Mouse (Mus musculus) spleen, adult 2 months (tissue): Measurements from ENCODE around the gene Rabgap1. TPM values are rescaled to one million over a fixed set of nuclear protein-coding genes. Genes with fewer than 3 reads are reported as not detected.
"Not testable (repeated sequence)": the region's sequence is repeated elsewhere in the genome, so short reads cannot be mapped to it uniquely, and the experiment has no call there.

Experiments
- DNase-seq, 2 experiments: peaks; one replicate each; pipeline versions ENCODE4 v3.0.0 to v3.0.0-alpha.2; 2012 to 2021; ENCODE audit warnings: low spot score in 2 of 2, low read depth in 1 of 2
- H3K27ac ChIP-seq: fragments of 200-500 bp; 2 replicates; pipeline ENCODE4 v1.5.1; 2012; ENCODE audit warnings: low read length, inconsistent platforms; ENCODE audit not compliant: insufficient read depth
- H3K27me3 ChIP-seq: fragments of 200-500 bp; 2 replicates; pipeline ENCODE4 v1.6.1; 2012; ENCODE audit warnings: mild to moderate bottlenecking, moderate library complexity, low read length, inconsistent platforms; ENCODE audit not compliant: control insufficient read depth, insufficient read depth
- H3K36me3 ChIP-seq: fragments of 200-500 bp; 2 replicates; pipeline ENCODE4 v1.6.1; 2012; ENCODE audit warnings: mild to moderate bottlenecking, low read length, inconsistent platforms; ENCODE audit not compliant: control insufficient read depth, insufficient read depth
- H3K4me1 ChIP-seq: fragments of 200-500 bp; 2 replicates; pipeline ENCODE4 v1.6.1; 2011; ENCODE audit warnings: inconsistent platforms; ENCODE audit not compliant: control insufficient read depth, insufficient read depth, insufficient read length
- H3K4me3 ChIP-seq: fragments of 200-500 bp; 2 replicates; pipeline ENCODE4 v1.5.1; 2011; ENCODE audit warnings: mild to moderate bottlenecking, inconsistent platforms; ENCODE audit not compliant: insufficient read depth, insufficient read length; ENCODE audit errors: extremely low read depth
- CTCF ChIP-seq: fragments of 200-500 bp; IDR thresholded peaks from 2 replicates; pipeline ENCODE4 v1.5.1; 2011; ENCODE audit warnings: mild to moderate bottlenecking, inconsistent platforms; ENCODE audit not compliant: insufficient read depth, insufficient read length, insufficient replicate concordance; ENCODE audit errors: extremely low read depth
- POLR2A ChIP-seq: fragments of 200-500 bp; IDR thresholded peaks from 2 replicates; pipeline ENCODE4 v1.6.1; 2011; ENCODE audit warnings: low read depth, low read length, inconsistent platforms
- WGBS: fragments of 180-500 bp; shearing (Covaris S2); methylation state at CpG from one replicate; pipeline ENCODE4 v1.1.7; 2018; 5-methylcytosine and 5-hydroxymethylcytosine counted together
- polyA plus RNA-seq: library from polyadenylated mRNA; depleted of rRNA; stranded (reverse); fragments of >200 nt; gene quantifications from 2 replicates; pipeline ENCODE4 v1.2.3, GENCODE M21; 2012

Gene Rabgap1
- polyA plus RNA-seq, 1 experiment, result 5.1 TPM

- Histone ChIP-seq H3K4me3 (no peak overlapping the region), H3K36me3 (peaks cover 11% of the 10 kb centered on the region), H3K27me3 (no peaks in the 10 kb centered on the region), H3K27ac (no peak overlapping the region), H3K4me1 (no peaks in the 10 kb centered on the region)
- DNase-seq, result no peak
- TF ChIP-seq CTCF, result no peak
- TF ChIP-seq POLR2A, result no peak
Observed at GRCm38 (mm10) chr2:37479559-37479958, 36.5 kb downstream of the Rabgap1 start.

DNA sequence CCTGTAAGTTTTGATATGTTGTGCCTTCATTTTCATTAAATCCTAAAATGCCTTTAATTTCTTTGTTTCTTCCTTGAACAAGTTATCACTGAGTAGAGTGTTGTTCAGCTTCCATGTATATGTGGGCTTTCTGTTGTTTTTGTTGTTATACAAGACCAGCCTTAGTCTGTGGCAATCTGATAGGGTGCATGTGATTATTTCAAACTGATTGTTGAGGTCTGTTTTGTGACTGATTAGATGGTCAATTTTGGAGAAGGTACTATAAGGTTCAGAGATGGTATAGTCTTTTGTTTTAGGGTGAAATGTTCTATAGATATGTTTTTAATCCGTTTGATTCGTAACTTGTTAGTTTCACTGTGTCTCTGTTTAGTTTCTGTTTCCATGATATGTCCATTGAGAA lies 37.0 kb downstream of the Rabgap1 start:
- TF ChIP-seq POLR2A (no peak), CTCF (no peak)
- no peak overlapping the region for H3K4me3 ChIP-seq
- peaks cover 11% of the 10 kb centered on the region for H3K36me3 ChIP-seq
- 82% methylated on average over 2 of the region's 2 CpGs for WGBS
- H3K27ac ChIP-seq, result no peak overlapping the region
- H3K27me3 ChIP-seq, result no peaks in the 10 kb centered on the region
- no peaks in the 10 kb centered on the region for H3K4me1 ChIP-seq
- no peak for DNase-seq

- TF ChIP-seq POLR2A, result no peak
- TF ChIP-seq CTCF, result no peak
- H3K36me3 ChIP-seq, result peaks cover 7% of the 10 kb centered on the region
- H3K27ac ChIP-seq, result no peak overlapping the region
- no peaks in the 10 kb centered on the region for H3K27me3 ChIP-seq
- 71% methylated on average over 2 of the region's 2 CpGs for WGBS
- DNase-seq, result no peak
- H3K4me1 ChIP-seq, result no peaks in the 10 kb centered on the region
- no peak overlapping the region for H3K4me3 ChIP-seq
Observed at GRCm38 (mm10) chr2:37484165-37484564, 41.1 kb downstream of the Rabgap1 start.

DNA sequence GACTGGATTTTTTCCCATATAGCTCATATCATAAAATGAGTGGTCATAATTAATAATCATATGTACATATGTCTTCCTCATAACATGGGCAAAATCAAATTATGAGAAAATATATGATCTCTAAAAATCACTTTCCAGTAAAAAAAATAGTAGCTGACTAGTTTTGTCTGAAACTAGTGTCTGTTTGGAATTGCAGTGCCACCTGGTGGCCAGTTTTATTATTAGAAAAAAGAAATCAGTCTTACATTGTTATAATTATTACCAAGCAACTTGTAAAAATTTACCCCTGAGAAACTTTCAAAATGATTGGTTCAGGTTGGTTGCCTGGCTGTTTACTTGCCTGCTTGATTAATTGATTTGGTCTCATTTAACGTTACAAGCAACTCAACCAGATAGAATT lies 42.3 kb downstream of the Rabgap1 start:
- no peaks in the 10 kb centered on the region for H3K4me1 ChIP-seq
- no peak overlapping the region for H3K27ac ChIP-seq
- H3K4me3 ChIP-seq, result no peak overlapping the region
- 85% methylated on average over 1 of the region's 1 CpGs for WGBS
- DNase-seq, result peak; percentile 5 to 30
- H3K27me3 ChIP-seq, result no peaks in the 10 kb centered on the region
- peaks cover 11% of the 10 kb centered on the region for H3K36me3 ChIP-seq
- TF ChIP-seq POLR2A (no peak), CTCF (no peak)

DNA sequence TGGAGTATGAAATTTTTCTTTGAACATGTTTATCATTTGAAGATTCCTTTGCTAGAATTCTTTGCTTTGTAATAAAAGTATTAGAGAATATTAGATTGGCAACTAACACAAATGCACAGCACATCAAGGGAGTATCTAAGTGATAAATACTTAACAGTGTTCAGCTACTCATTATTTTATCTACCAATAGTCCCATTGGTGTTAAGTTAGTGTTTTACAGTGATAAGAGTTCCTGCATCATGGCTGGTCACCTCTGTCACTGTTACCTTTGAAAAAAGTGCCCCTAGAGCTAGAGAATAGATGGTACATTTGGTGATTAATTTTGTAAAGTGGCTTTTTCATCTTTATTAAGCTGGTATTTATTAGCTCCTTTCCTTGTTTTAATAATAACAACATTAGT lies 43.3 kb downstream of the Rabgap1 start:
- Histone ChIP-seq H3K4me3 (no peak overlapping the region), H3K27ac (no peak overlapping the region), H3K36me3 (peaks cover 9% of the 10 kb centered on the region; the same call in 1 of the 2 replicates), H3K27me3 (no peaks in the 10 kb centered on the region), H3K4me1 (no peaks in the 10 kb centered on the region)
- TF ChIP-seq POLR2A (no peak), CTCF (no peak)
- DNase-seq, result no peak

- TF ChIP-seq CTCF (no peak), POLR2A (no peak)
- H3K36me3 ChIP-seq, result peaks cover 17% of the 10 kb centered on the region
- H3K27ac ChIP-seq, result no peak overlapping the region
- WGBS, result 97% methylated on average over 2 of the region's 2 CpGs
- DNase-seq, result no peak
- no peaks in the 10 kb centered on the region for H3K27me3 ChIP-seq
- no peak overlapping the region for H3K4me3 ChIP-seq
- no peaks in the 10 kb centered on the region for H3K4me1 ChIP-seq
Observed at GRCm38 (mm10) chr2:37488956-37489355, 45.9 kb downstream of the Rabgap1 start.

GRCm38 (mm10) chr2:37497321-37497720 lies 54.2 kb downstream of the Rabgap1 start:
- TF ChIP-seq POLR2A (no peak), CTCF (no peak)
- H3K27ac ChIP-seq, result no peak overlapping the region
- no peaks in the 10 kb centered on the region for H3K4me1 ChIP-seq
- H3K4me3 ChIP-seq, result no peak overlapping the region
- WGBS, result 92% methylated on average over 4 of the region's 4 CpGs
- H3K27me3 ChIP-seq, result no peaks in the 10 kb centered on the region
- no peak for DNase-seq
- peaks cover 11% of the 10 kb centered on the region for H3K36me3 ChIP-seq

DNA sequence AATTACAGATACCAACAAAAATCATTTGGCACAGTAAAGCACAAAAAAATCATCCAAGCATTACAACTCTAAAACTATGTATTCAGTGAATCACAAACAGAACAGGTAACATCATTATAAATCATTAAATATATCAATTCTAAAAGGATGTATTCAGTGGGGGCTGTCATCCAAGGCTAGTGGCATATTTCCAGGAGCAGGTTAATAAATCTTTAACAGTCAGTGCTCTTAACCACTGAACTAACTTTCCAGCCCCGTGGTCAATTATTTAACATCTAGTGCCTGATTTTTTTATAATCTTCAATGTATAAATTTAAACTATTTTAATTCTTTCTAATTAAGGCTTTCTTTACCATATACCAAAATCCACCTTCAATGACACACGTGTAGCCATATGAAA lies 62.8 kb downstream of the Rabgap1 start:
- peaks cover 17% of the 10 kb centered on the region; the same call in 1 of the 2 replicates for H3K36me3 ChIP-seq
- 87% methylated on average over 2 of the region's 2 CpGs for WGBS
- H3K4me1 ChIP-seq, H3K27me3 ChIP-seq, H3K4me3 ChIP-seq, DNase-seq, H3K27ac ChIP-seq: not testable (repeated sequence)
